Mouse (Mus musculus) G1E (cell line): Measurements from ENCODE around the gene Rgs14. TPM values are rescaled to one million over a fixed set of nuclear protein-coding genes. Genes with fewer than 3 reads are reported as not detected.

Experiments used
- ATAC-seq: 2 replicates; pipeline ENCODE4 v1.8.0; 2016; ENCODE audit warnings: mild to moderate bottlenecking; ENCODE audit not compliant: insufficient number of reproducible peaks, poor library complexity, low FRiP score, severe bottlenecking; ENCODE audit errors: extremely low read depth
- DNase-seq: peaks from one replicate; pipeline ENCODE4 v3.0.0; 2012; ENCODE audit warnings: low spot score
- H3K27me3 ChIP-seq: 2 replicates; pipeline ENCODE4 v1.6.1; 2012; ENCODE audit warnings: mild to moderate bottlenecking, low read length, inconsistent platforms; ENCODE audit not compliant: insufficient read depth
- H3K36me3 ChIP-seq: replicated peaks from 2 replicates; pipeline ENCODE3; 2012; ENCODE audit warnings: mild to moderate bottlenecking, inconsistent platforms
- H3K4me1 ChIP-seq: 2 replicates; pipeline ENCODE4 v1.6.1; 2012; ENCODE audit warnings: low read depth, low read length, inconsistent platforms, mixed read lengths; ENCODE audit not compliant: insufficient read depth
- H3K4me3 ChIP-seq: 2 replicates; pipeline ENCODE4 v1.5.1; 2012; ENCODE audit warnings: low read depth, mild to moderate bottlenecking, inconsistent platforms, low read length, moderate library complexity, mixed read lengths
- H3K9me3 ChIP-seq: replicated peaks from 2 replicates; pipeline ENCODE4 v1.6.1; 2012; ENCODE audit warnings: inconsistent platforms
- CTCF ChIP-seq: IDR thresholded peaks from 2 replicates; pipeline ENCODE4 v1.5.1; 2012; ENCODE audit warnings: low read depth, low read length, inconsistent platforms, mixed read lengths
- GATA1 ChIP-seq: IDR thresholded peaks from 2 replicates; pipeline ENCODE4 v1.6.1; 2012; ENCODE audit warnings: borderline replicate concordance, low read length, inconsistent platforms, mixed read lengths
- GATA2 ChIP-seq: IDR thresholded peaks from 2 replicates; pipeline ENCODE4 v1.6.1; 2012; ENCODE audit warnings: low read depth, low read length, inconsistent platforms, borderline replicate concordance
- POLR2AphosphoS5 ChIP-seq: IDR thresholded peaks from 2 replicates; pipeline ENCODE4 v1.6.1; 2012; ENCODE audit warnings: low read depth, low read length, inconsistent platforms; ENCODE audit not compliant: insufficient replicate concordance
- TAL1 ChIP-seq: conservative IDR thresholded peaks from 2 replicates; pipeline ENCODE4 v1.6.1; 2012; ENCODE audit warnings: low read depth, low read length, inconsistent platforms, mixed read lengths
- polyA plus RNA-seq: library from polyadenylated mRNA; stranded (reverse); fragments of >175 nt; gene quantifications from 2 replicates; pipeline ENCODE4 v1.2.3, GENCODE M21; 2012
- total RNA-seq, 2 experiments: library from RNA; stranded (forward) in 1 of 2; stranded (reverse) in 1 of 2; fragments of 200-1000 nt in 1 of 2; fragments of >200 nt in 1 of 2; fragmentation: Nextera tagmentation in 1 of 2; gene quantifications; 2 replicates each; pipeline ENCODE4 v1.2.3; 2014 to 2017

The Rgs14 gene
- total and polyA plus RNA-seq, 3 experiments: 2.2 to 10.1 (median 6.6) TPM

- Histone ChIP-seq H3K9me3 (no peaks in the 10 kb centered on the region), H3K36me3 (peaks cover 52% of the 10 kb centered on the region), H3K27me3 (peaks cover 3% of the 10 kb centered on the region; the same call in 1 of the 2 replicates), H3K4me3 (no peak overlapping the region), H3K4me1 (peaks cover 66% of the 10 kb centered on the region)
- DNase-seq: peak; percentile 78
- ATAC-seq: 0 out of 2 replicates have a peak, but pooled peaks have one; percentile 17
- TF ChIP-seq CTCF (peak; percentile 95), GATA1 (no peak), GATA2 (no peak), POLR2AphosphoS5 (no peak), TAL1 (no peak)
Measured at GRCm38 (mm10) chr13:55327633-55328032, 41.9 kb upstream of the Rgs14 start.

DNA sequence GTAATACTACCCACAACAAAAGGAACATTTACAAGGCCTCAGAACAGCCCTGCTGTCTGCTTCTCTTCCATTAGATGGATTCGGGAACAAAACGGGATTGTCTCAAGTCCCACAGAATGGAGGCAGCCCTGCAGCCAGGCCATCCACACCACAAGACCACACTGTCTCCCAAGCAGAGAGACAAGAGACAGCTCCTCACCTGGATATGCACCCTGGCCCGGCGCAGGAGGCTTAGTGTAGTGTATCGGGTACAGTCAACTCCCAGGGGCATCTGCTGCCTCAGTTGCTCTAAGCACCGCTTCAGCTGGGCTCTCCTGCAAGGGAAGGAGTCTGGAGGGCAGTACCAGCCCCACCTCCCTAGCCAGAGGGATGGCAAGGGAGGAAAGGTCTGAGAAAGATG, 41.4 kb upstream of the Rgs14 start:
- ATAC-seq (no peak), DNase-seq (no peak)
- no peaks in the 10 kb centered on the region for H3K9me3 ChIP-seq
- peaks cover 47% of the 10 kb centered on the region for H3K36me3 ChIP-seq
- TF ChIP-seq GATA2: no peak
- no peak for TF ChIP-seq TAL1
- TF ChIP-seq CTCF: no peak
- no peak for TF ChIP-seq GATA1
- no peak for TF ChIP-seq POLR2AphosphoS5
- peaks cover 5% of the 10 kb centered on the region for H3K27me3 ChIP-seq
- no peak overlapping the region for H3K4me3 ChIP-seq
- H3K4me1 ChIP-seq: peaks cover 62% of the 10 kb centered on the region

GRCm38 (mm10) chr13:55328641-55329040, 40.9 kb upstream of the Rgs14 start:
- Histone ChIP-seq H3K4me1 (peaks cover 57% of the 10 kb centered on the region), H3K4me3 (no peak overlapping the region; the same call in 1 of the 2 replicates), H3K36me3 (peaks cover 42% of the 10 kb centered on the region), H3K27me3 (peaks cover 9% of the 10 kb centered on the region), H3K9me3 (no peaks in the 10 kb centered on the region)
- DNase-seq (no peak), ATAC-seq (no peak)
- TF ChIP-seq GATA1 (no peak), POLR2AphosphoS5 (no peak), GATA2 (no peak), TAL1 (no peak)

DNA sequence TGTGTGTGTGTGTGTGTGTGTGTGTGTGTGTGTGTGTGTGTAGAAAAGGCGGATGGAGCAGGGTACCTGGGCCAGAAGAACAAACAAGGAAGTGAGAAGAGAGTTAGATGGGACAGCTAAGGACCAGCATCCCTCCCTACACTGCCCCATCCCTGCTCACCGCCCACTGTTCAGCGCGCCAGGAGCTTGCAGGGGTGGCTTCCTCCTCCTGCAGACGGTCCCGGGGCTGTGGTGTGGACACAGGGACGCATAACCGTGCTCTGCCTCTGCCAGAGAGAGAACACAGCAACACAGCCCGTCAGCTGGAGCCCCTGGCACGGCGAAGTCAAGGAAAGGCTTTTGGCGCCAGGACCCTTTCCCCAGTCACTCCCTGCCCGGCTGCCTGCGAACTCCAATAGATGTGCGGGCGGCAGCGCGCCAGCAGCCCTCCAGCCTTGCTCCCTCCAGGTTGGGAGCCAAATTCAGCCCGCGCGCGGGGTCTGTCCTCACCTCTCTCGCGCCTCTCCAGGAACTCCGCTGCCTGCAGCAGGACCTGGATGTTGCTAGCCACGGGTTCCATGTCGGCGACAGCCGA, 40.3 kb upstream of the Rgs14 start:
- peak; percentile 53 for DNase-seq
- Histone ChIP-seq H3K9me3 (no peaks in the 10 kb centered on the region), H3K27me3 (peaks cover 12% of the 10 kb centered on the region), H3K36me3 (peaks cover 37% of the 10 kb centered on the region), H3K4me1 (peaks cover 52% of the 10 kb centered on the region), H3K4me3 (peak overlapping the region; percentile 78)
- no peak for ATAC-seq
- TF ChIP-seq GATA1 (no peak), CTCF (no peak), POLR2AphosphoS5 (no peak), TAL1 (no peak), GATA2 (no peak)

GRCm38 (mm10) chr13:55329683-55330566, 39.6 kb upstream of the Rgs14 start, which contains the start of gene Mxd3:
TSS of gene Mxd3 (minus strand) at chr13:55329823.
- H3K36me3 ChIP-seq: peaks cover 31% of the 10 kb centered on the region
- no peak for TF ChIP-seq POLR2AphosphoS5
- TF ChIP-seq CTCF: no peak
- TF ChIP-seq TAL1: no peak
- no peak for TF ChIP-seq GATA1
- no peak for TF ChIP-seq GATA2
- peaks cover 47% of the 10 kb centered on the region for H3K4me1 ChIP-seq
- DNase-seq: peak; percentile 90
- no peaks in the 10 kb centered on the region for H3K9me3 ChIP-seq
- H3K27me3 ChIP-seq: peaks cover 13% of the 10 kb centered on the region
- peak within 1 kb of the TSS; percentile 78 for H3K4me3 ChIP-seq
- peak; percentile 65 for ATAC-seq
